Mouse (Mus musculus): ENCODE measurements around the gene Ckap2. TPM values are rescaled to one million over a fixed set of nuclear protein-coding genes. Genes with fewer than 3 reads are reported as not detected.

The Ckap2 gene
- polyA plus RNA-seq (2015; fragmentation: Nextera tagmentation; extraction: Ambion mirVana): 36.5 and 37.1 TPM in 2 replicates

DNA sequence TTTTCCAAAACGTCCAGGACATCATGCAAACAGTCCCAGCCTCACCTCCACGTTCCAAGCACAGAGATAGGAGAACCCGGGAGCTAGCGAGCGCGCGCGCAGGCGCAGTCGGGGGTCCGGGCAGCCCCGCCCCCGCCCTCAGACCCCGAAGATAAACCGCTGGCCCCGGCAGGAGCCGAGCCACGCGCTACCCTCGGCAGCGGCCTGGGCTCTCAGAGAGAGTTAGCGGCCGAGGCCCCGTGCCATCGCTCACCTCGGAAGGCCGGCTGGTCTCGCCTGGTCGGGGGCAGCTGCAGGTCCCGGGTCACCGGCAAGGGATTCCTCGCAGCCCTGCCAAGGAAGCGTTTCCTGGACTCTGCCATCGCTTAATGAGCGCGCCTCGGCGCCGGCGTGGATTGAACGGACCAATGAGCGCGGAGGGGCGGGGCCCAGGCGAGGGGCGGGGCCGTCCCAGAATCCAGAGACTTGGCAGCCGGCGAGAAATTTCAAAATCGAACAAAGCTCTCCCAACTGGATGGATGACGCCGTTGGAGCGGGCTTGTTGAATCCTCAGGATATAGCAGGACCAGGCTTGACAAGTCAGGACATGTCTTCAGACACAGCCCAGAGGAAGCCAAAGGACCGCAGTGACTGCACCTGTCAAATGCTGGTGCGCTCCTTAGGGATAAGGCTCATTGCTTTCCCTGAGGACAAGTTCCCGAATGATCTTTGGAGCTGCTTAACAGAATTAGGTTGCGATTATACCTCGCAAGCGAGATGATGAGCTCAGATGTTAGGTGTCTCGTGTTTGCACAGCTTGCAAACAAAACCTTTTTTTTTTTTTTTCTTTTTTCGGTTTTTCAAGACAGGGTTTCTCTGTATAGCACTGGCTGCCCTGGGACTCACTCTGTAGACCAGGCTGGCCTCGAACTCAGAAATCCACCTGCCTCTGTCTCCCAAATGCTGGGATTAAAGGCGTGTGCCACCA lies at the start of gene Ckap2:
TSS of gene Ckap2 (minus strand) at position 389 of the 967 bp plus-strand sequence.
- peak; percentile 95 for ATAC-seq (ENCODE audit: insufficient number of reproducible peaks, low FRiP score, low TSS enrichment, low read depth)
- 3% methylated on average over 63 of the region's 63 CpGs for WGBS
- Histone ChIP-seq H3K9me3 (no peaks in the 10 kb centered on the region), H3K27me3 (no peaks in the 10 kb centered on the region), H3K36me3 (no peaks in the 10 kb centered on the region), H3K4me3 (peak within 1 kb of the TSS; percentile 85), H3K27ac (peak within 1 kb of the TSS; percentile 87), H3K9ac (peak within 1 kb of the TSS; percentile 73), H3K4me2 (peak within 1 kb of the TSS; percentile 77), H3K4me1 (peaks cover 7% of the 10 kb centered on the region)

- Histone ChIP-seq H3K27me3 (no peaks in the 10 kb centered on the region), H3K9me3 (no peaks in the 10 kb centered on the region), H3K4me1 (0 out of 2 replicates have a peak, but pooled peaks cover 8% of the 10 kb centered on the region), H3K36me3 (no peaks in the 10 kb centered on the region), H3K27ac (no peak overlapping the region), H3K4me3 (peak overlapping the region; percentile 52; the same call in 1 of the 2 replicates), H3K9ac (no peak overlapping the region), H3K4me2 (no peak overlapping the region)
- 46% methylated on average over 7 of the region's 7 CpGs for WGBS
- no peak for ATAC-seq (ENCODE audit: insufficient number of reproducible peaks, low FRiP score, low TSS enrichment, low read depth)
These were observed 43.0 kb upstream of the Ckap2 start for GRCm38 (mm10) chr8:22228621-22229020.

GRCm38 (mm10) chr8:22227061-22227877 lies 41.6 kb upstream of the Ckap2 start, which contains the start of gene Thsd1:
Gene Thsd1, plus strand, starts transcription at chr8:22227313.
- peak within 1 kb of the TSS; percentile 52 for H3K4me3 ChIP-seq
- H3K27ac ChIP-seq: no peak within 1 kb of the TSS
- H3K36me3 ChIP-seq: peaks cover 13% of the 10 kb centered on the region
- under 1% methylated on average over 39 of the region's 39 CpGs for WGBS
- H3K27me3 ChIP-seq: no peaks in the 10 kb centered on the region
- H3K4me2 ChIP-seq: peak within 1 kb of the TSS; percentile 87
- no peaks in the 10 kb centered on the region for H3K9me3 ChIP-seq
- peak; percentile 72 for ATAC-seq (ENCODE audit: insufficient number of reproducible peaks, low FRiP score, low TSS enrichment, low read depth)
- H3K9ac ChIP-seq: peak within 1 kb of the TSS; percentile 38; the same call in 1 of the 2 replicates
- H3K4me1 ChIP-seq: 0 out of 2 replicates have a peak, but pooled peaks cover 8% of the 10 kb centered on the region

DNA sequence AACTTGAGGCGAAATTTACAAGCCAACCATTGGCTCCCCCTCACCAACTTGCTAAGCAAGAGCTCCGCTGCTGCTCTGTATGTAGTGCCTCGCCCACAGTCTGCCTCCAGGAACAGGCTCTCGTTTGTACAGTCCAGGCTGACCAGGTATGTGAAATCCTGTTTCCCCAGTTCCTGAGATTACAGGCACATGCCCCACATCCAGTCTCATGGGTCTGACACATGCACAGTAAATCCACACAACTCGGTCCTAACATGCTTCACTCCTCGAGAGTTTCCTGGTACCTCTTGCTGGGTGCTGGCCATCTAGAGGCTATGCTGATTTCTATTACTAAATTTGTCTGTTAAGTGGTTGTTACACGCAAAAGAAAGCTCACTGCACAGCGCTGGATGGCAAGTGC lies 40.7 kb upstream of the Ckap2 start:
- Histone ChIP-seq H3K9me3 (no peaks in the 10 kb centered on the region), H3K4me2 (no peak overlapping the region)
- 49% methylated on average over 8 of the region's 8 CpGs for WGBS

GRCm38 (mm10) chr8:22214826-22215225 lies 29.2 kb upstream of the Ckap2 start:
- WGBS: 96% methylated on average over 10 of the region's 10 CpGs
- H3K9me3 ChIP-seq: no peaks in the 10 kb centered on the region

More for the DNA sequence above, 40.7 kb upstream of the Ckap2 start:
- Histone ChIP-seq H3K9ac (no peak overlapping the region), H3K4me3 (0 out of 2 replicates have a peak overlapping the region, but pooled peaks have one; percentile 52), H3K4me1 (0 out of 2 replicates have a peak, but pooled peaks cover 8% of the 10 kb centered on the region), H3K36me3 (peaks cover 17% of the 10 kb centered on the region), H3K27me3 (no peaks in the 10 kb centered on the region), H3K27ac (no peak overlapping the region)
- no peak for ATAC-seq (ENCODE audit: insufficient number of reproducible peaks, low FRiP score, low TSS enrichment, low read depth)

DNA sequence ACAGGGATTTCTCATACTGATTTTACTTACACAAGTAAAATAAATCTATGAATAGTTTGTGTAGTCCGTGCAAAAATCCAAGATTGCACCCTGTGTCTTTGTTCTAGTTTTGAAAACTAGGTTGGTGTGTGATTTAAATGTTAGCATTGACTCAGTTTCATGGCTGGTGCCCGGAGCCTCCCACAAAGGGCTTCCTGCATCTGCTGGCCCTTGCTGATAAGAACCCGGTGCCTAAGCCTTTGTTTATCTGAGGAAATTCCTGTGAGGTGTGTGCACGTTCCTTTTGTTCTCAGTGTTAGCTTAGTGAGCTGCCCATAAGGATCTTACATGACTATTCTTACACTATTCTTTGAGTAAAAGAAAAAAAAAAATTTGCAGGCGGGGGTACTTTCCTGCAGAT lies 23.4 kb upstream of the Ckap2 start:
- no peak overlapping the region for H3K27ac ChIP-seq
- WGBS: 61% methylated on average over 5 of the region's 5 CpGs
- no peaks in the 10 kb centered on the region for H3K9me3 ChIP-seq
- H3K4me2 ChIP-seq: no peak overlapping the region
- H3K27me3 ChIP-seq: no peaks in the 10 kb centered on the region
- H3K36me3 ChIP-seq: peaks cover 55% of the 10 kb centered on the region
- ATAC-seq (ENCODE audit: insufficient number of reproducible peaks, low FRiP score, low TSS enrichment, low read depth): no peak
- no peaks in the 10 kb centered on the region for H3K4me1 ChIP-seq
- H3K4me3 ChIP-seq: no peak overlapping the region
- H3K9ac ChIP-seq: no peak overlapping the region

More at GRCm38 (mm10) chr8:22214826-22215225, 29.2 kb upstream of the Ckap2 start:
- Histone ChIP-seq H3K4me2 (no peak overlapping the region), H3K27me3 (no peaks in the 10 kb centered on the region), H3K36me3 (peaks cover 71% of the 10 kb centered on the region), H3K4me1 (no peaks in the 10 kb centered on the region), H3K27ac (no peak overlapping the region), H3K9ac (no peak overlapping the region), H3K4me3 (no peak overlapping the region)
- no peak for ATAC-seq (ENCODE audit: insufficient number of reproducible peaks, low FRiP score, low TSS enrichment, low read depth)

DNA sequence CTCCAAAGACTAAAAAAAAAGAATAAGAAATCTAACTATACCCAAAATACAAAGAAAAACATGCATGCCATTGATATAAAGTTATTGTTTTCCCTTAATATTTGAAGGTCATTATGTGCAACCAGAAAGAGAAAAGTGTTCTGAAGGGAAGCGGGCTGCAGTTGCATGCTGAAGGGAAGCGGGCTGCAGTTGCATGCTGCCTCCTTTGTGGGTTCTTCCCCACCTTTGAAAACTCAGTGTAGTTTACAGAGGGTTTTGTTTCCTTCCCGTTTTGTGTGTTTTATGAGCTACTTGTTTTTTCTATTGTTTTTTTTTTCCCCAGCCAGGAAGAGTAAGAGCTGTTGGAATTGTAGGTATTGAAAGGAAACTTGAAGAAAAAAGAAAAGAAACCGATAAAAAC lies 21.9 kb upstream of the Ckap2 start:
- peaks cover 52% of the 10 kb centered on the region for H3K36me3 ChIP-seq
- WGBS: 80% methylated on average over 4 of the region's 4 CpGs
- no peak overlapping the region for H3K27ac ChIP-seq

DNA sequence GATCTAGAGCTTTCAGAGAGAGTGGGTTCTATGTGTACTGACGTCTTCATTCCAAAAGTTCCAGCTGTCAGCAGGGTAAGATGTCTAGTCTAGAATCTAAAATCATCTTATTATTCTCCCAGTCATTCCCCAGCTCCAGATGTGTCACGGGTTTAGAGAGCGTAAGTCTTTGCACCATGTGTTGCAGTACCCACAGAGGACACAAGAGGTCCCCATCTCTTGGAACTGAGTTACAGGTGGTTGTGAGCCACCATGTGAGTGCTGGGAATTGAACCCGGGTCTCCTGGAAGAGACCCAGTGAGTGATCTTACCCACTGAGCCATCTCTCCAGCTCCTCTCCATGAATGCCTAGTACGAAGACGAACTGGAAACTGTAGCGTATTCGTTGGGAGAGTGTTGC lies 13.9 kb upstream of the Ckap2 start:
- H3K4me3 ChIP-seq: no peak overlapping the region
- WGBS: 94% methylated on average over 8 of the region's 8 CpGs
- peaks cover 4% of the 10 kb centered on the region for H3K4me1 ChIP-seq
- peaks cover 31% of the 10 kb centered on the region for H3K36me3 ChIP-seq
- no peak overlapping the region for H3K27ac ChIP-seq
- no peaks in the 10 kb centered on the region for H3K27me3 ChIP-seq
- H3K9ac ChIP-seq: no peak overlapping the region
- no peaks in the 10 kb centered on the region for H3K9me3 ChIP-seq
- ATAC-seq (ENCODE audit: insufficient number of reproducible peaks, low FRiP score, low TSS enrichment, low read depth): no peak
- H3K4me2 ChIP-seq: no peak overlapping the region

More for the DNA sequence above, 21.9 kb upstream of the Ckap2 start:
- Histone ChIP-seq H3K27me3 (no peaks in the 10 kb centered on the region), H3K9me3 (no peaks in the 10 kb centered on the region), H3K4me2 (no peak overlapping the region), H3K4me3 (no peak overlapping the region), H3K4me1 (no peaks in the 10 kb centered on the region), H3K9ac (no peak overlapping the region)
- ATAC-seq (ENCODE audit: insufficient number of reproducible peaks, low FRiP score, low TSS enrichment, low read depth): no peak

DNA sequence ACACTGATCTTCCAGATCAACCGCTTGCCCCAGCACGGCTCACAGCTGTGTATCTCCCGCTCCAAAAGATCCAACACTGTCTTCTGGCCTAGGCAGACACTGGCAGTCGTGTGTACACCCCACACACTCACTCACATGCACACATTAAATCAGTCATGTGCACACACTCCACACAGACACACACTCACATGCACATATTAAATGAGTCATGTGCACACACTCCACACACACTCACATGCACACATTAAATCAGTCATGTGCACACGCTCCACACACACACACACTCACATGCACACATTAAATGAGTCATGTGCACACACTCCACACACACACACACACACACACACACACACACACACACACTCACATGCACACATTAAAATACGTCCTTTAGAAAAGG lies 12.3 kb upstream of the Ckap2 start:
- Histone ChIP-seq H3K4me3 (no peak overlapping the region), H3K36me3 (peaks cover 26% of the 10 kb centered on the region), H3K27me3 (no peaks in the 10 kb centered on the region), H3K27ac (no peak overlapping the region), H3K9me3 (no peaks in the 10 kb centered on the region), H3K9ac (no peak overlapping the region), H3K4me2 (no peak overlapping the region), H3K4me1 (peaks cover 9% of the 10 kb centered on the region)
- 89% methylated on average over 6 of the region's 6 CpGs for WGBS
- ATAC-seq (ENCODE audit: insufficient number of reproducible peaks, low FRiP score, low TSS enrichment, low read depth): no peak

- Histone ChIP-seq H3K9me3 (no peaks in the 10 kb centered on the region), H3K36me3 (no peaks in the 10 kb centered on the region), H3K27me3 (no peaks in the 10 kb centered on the region), H3K27ac (peak overlapping the region; percentile 99), H3K4me3 (peak overlapping the region; percentile 86), H3K4me1 (peaks cover 9% of the 10 kb centered on the region), H3K4me2 (peak overlapping the region; percentile 45), H3K9ac (peak overlapping the region; percentile 94)
- no peak for ATAC-seq (ENCODE audit: insufficient number of reproducible peaks, low FRiP score, low TSS enrichment, low read depth)
- WGBS: 9% methylated on average over 12 of the region's 12 CpGs
These were observed 7.9 kb upstream of the Ckap2 start for GRCm38 (mm10) chr8:22193432-22194010.

GRCm38 (mm10) chr8:22192660-22193431 lies 7.2 kb upstream of the Ckap2 start, which contains the start of gene Vps36:
Gene Vps36, plus strand, starts transcription at chr8:22192809.
- 0% methylated on average over 70 of the region's 73 CpGs for WGBS
- peak; percentile 91 for ATAC-seq (ENCODE audit: insufficient number of reproducible peaks, low FRiP score, low TSS enrichment, low read depth)
- Histone ChIP-seq H3K27ac (peak within 1 kb of the TSS; percentile 99), H3K9ac (peak within 1 kb of the TSS; percentile 94), H3K27me3 (no peaks in the 10 kb centered on the region), H3K9me3 (no peaks in the 10 kb centered on the region), H3K4me3 (peak within 1 kb of the TSS; percentile 86), H3K4me2 (peak within 1 kb of the TSS; percentile 45), H3K36me3 (no peaks in the 10 kb centered on the region), H3K4me1 (peaks cover 9% of the 10 kb centered on the region)

Measured in limb, embryonic 15.5 days (tissue).